Mouse (Mus musculus) naive thymus-derived CD4-positive, alpha-beta T cell, adult 2 months (primary cell): ENCODE data around the gene Mpzl1.
A peak's percentile ranks its signal among the peaks of the same experiment; 100 is the strongest.

Experiments
- DNase-seq: peaks from one replicate; pipeline ENCODE4 v3.0.0-alpha.2; 2011; ENCODE audit warnings: low read depth

Gene Mpzl1

DNA sequence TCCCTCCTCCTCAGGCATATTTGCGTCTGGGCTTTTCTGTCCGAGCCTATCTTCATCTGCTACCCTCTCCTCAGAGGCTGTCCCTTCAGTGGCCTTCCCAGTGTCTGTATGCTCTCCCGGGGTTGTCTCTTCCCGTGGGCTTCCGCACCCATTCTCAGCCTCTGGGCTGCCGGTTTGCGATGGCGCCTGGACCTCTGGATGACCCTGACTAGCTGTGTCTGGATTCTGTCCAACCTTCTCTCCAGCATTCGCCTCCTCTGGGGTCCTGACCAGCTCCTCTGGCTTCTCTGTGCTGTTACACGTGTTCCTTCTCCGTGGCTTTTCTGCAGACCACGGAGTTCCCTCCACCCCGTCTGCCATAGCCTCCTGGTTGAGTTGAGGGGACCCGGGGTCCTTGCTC is 21.1 kb upstream of the Mpzl1 start:
- no peak for DNase-seq

GRCm38 (mm10) chr1:165655022-165655421 is 20.7 kb upstream of the Mpzl1 start:
- DNase-seq, result peak; percentile 45

DNA sequence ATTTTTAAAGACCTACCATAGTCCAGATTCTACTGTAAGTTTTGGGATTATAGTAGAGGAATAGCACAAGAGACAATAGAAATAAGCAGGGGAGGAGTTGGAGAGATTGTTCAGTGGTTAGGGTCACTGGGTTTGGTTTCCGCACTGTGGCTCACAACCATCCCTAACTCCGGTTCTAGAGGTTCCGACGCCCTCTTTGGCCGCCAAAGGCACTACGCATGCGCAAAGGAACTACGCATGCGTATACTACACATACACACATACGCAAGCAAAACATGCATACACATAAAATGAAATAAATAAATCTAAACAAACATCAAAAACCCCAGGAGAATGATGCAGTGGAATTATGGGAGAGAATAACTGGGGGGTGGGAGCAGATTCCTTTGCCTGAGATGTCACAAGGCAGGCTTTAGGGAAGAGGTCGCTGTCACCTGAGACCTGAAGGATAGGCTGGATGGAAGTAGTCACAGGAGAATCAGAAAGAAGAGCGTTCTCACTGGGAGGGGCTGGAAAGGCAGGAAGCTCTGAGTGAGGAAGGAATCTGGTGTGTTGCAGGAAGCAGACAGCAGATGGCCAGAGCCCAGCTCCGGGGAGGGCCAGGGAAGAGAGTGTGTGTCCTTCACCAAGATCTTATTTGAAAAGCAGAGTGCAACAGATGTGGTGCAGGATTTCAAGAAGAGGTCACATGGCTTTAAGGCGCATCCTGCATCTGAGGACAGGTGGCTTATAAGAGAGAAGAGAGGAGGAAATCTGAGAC is 19.0 kb upstream of the Mpzl1 start:
- DNase-seq, result no peak

DNA sequence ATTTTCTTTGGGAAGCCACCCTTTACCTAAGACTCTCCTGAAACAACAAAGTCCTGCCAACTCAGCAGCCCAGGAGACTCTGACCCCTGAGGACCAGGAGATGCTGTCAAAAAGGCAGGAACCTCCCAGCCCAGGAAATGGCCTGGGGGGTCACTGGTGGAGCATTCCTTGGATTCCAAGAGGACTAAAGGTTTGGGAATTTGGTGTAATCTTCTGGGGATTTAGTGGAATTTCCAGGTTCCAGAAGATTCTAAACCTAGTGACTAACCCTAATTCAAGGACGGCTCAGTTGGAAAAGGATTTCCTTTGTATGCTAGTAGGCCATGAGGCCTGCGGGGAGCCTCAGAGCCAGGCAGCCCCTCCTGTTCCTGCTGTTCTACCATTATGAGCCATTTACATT is 18.2 kb upstream of the Mpzl1 start:
- no peak for DNase-seq

DNA sequence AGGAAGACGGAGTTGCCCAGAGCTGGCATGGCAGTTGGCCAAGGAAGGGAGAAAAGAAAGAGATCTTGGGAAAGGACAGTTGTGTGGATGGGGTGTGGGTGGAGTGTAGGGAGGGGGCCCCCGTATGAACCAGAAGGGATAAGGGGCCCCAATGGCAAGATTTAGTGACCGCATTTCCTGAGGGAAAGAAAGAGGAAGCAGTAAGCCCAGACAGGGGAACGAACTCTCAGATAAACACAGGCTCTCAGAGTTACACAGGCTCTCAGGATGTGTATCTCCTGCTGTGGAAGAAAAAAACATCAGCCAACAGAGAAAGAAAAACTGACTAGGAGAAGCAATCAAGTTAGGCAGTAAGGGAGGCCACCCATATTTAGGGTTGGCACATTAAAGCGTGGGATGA is 16.8 kb upstream of the Mpzl1 start:
- DNase-seq, result no peak

DNA sequence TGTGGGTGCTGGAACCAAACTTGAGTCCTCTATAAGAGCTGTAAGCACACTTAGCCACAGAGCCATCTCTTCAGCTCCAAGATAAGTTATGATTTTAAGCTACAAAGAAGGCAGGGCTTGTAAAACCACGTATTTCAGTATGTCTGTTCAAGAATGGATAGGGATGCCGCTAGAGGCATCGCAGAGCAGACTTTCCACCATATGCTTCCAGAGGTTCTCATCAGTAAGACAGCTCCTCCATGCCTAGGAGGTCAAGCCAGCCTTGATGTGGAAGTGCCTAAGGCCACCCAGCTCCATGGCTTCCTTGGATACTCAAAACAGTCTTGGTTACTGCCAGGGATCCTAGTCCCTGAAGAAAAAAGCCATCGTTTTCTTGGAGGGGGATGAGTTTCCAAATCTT is 10.8 kb upstream of the Mpzl1 start:
- no peak for DNase-seq

DNA sequence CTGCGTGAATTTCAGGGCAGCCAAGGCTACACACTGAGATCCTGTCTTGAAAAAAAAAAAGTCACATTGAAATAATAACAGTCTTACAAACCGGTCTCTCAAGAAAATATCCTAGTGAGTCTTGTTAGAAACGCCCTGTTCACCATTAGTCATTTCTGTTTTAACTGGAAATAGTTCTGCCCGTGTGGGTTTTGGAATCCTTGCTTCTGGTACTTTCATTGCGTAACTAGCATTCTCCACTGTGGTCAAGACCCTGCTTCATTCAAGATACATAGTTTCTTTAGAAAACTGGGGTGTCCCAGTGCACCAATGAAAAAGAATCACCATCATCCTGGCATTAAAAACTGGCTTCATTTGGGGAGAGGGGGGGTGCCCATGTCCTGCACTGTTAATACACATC is 9.4 kb upstream of the Mpzl1 start:
- peak; percentile 34 for DNase-seq

GRCm38 (mm10) chr1:165642780-165643311 is 8.5 kb upstream of the Mpzl1 start:
- peak; percentile 49 for DNase-seq

DNA sequence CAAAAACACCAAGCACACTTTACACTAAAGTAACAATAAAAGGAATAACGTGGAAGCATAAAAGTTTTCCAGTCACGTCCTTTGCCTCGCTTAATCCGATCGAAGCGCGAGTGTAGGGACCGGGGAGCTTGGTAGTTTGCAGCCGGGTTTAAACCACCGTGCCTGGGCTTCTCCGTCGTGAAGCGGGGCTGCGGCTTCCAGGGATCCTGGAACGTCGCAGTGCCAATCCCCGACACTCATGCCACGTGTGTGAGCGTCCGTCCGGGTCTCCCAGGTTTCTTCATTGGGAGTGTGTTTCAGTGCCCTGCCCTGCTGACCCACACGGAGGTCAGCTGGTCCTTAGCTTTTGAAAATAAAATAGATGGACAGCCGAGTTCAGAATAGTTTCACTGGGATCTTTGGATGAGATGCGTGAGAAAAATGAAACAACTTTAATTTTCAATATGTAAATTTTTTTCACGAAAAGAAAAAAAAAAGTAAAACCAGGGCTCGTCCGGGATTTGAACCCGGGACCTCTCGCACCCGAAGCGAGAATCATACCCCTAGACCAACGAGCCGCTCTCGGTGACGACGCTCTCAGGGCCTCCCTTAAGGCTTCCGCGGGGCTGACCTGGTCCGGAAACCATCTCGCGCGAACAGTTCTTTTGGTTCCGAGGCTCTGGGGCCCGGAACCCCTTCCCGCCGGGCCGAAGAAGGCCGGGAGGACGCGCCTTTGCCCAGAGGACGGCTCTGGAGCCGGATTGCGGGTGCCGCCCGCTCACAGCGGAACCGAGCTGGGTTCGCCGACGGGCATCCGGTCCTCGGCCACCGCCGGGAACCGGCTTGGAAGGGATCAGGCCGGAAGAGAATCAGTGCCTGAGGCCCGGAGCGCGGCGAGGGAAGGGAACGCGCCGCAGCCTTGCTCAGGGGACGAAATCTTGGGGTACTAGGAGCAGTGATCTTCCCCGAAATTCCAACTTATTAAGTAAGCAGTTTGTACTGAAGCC is 7.7 kb upstream of the Mpzl1 start:
- DNase-seq, result peak; percentile 93

DNA sequence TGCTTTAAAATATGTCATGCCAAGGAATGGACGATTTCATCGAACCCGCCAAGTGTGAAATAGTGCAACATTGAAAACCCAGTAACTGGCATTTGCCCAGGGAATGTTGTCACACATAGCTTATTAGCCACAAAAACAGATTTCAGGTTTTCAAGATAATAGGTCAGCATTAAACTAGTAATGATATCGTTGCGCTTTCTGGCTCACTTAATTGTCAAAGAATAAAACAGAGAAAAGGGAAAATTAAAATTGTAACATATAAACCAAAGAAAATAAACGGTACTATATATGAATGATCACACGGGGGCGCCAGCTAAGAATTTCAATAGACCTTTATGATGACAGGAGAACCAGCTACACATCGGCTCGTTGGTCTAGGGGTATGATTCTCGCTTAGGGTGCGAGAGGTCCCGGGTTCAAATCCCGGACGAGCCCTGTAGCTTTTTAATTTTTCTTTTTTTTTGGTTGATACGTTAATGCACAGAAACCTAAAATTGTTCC is 7.0 kb upstream of the Mpzl1 start:
- DNase-seq, result peak; percentile 92

- DNase-seq, result peak; percentile 7
Measured at GRCm38 (mm10) chr1:165636289-165636688, 2.0 kb upstream of the Mpzl1 start.

DNA sequence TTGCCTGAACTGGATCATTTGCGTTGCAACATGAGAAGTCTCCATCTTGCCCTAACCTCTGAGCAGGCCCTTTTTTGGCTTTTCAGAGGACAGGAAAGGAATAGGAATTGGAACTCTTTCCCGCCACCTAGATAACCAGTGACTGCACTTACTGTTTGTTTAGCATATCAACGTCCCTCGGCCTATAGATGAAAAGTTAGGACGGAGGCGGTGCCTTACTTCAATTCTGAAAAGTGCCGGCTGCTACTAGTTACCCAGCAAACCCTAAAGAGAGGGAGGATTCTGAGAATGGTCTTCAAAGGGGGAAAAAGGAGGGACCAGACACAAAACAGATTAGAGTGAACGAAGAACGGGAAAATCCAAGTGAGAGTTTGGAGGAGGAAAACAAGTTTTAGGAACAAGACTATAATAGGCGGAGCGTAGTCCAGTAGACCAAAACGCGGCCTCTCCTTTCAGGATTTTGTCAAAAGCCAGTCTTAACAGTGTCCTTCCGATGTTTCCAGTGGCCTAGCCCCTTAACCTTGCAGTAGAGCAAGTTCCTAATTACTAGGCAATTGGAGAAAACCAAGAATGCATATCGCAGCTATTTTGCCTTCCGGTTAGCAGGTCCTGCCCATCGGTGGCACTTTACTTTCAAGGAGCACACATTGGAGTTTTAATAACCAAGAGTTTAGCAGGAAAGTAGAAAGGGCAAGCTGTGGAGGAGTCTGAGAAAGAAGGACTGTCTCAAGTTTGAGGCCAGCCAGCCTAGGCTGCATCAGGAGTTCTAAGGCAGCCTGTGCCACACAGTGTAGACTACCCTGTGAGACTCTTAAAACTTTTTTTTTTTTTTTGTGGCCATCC is 938 bp upstream of the Mpzl1 start:
- no peak for DNase-seq

DNA sequence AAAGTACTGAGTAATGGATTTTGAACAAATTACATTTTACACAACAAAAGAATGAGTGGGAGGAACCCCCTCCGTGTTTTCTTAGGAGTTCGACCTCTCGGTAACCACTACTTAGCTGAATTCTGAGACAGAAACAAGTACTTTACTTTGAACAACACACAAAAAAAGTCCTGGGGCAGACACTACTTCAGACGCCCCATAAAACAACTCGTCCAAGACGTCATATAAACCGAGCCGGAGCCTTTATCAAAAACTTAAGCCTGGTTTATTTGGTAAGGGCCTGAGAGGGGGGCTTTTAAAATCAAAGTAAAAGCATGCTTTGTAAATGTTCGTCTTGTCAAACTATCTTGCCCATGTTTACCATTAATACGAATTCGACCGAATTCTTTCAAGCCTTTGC is 993 bp downstream of the Mpzl1 start:
- DNase-seq, result no peak

DNA sequence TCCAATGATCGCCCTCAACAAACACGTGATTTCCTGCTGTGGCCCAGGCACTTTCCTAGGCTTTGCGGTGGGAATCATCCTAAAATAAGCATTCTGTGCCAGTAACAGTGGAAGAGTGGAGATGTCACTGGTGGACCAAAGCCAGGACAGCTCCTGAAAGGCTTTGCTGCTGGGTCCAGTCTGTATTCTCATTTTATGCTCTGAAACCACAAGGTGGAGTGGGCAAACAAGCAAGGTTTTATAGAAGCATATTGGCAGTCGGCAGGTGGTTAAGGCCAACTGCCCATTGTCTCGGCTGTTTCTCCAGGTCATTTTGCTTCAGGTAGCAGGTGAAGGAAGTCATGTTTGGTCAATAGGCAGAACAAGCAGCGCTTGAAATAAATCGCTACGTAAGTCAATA is 3.2 kb downstream of the Mpzl1 start:
- DNase-seq, result no peak

- DNase-seq, result no peak
Measured at GRCm38 (mm10) chr1:165629975-165630374, 4.4 kb downstream of the Mpzl1 start.

DNA sequence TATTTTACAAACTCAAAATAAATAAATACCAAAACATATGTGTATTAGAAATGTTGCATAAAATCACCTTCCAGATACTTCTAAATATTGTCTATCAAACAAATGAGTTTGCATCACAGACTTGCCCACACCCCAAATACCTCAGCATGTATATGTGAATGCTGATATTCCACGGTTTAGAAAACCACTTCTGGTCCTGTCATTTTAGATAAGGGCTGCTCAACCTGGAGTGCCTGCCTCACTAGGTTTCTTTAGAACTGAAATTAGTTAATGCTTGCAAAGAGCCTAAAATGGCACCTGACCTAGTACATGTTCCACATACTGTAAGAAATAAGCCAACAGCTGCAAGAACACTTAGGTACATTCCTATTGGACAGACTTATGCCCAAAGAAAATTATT is 5.7 kb downstream of the Mpzl1 start:
- DNase-seq, result no peak

DNA sequence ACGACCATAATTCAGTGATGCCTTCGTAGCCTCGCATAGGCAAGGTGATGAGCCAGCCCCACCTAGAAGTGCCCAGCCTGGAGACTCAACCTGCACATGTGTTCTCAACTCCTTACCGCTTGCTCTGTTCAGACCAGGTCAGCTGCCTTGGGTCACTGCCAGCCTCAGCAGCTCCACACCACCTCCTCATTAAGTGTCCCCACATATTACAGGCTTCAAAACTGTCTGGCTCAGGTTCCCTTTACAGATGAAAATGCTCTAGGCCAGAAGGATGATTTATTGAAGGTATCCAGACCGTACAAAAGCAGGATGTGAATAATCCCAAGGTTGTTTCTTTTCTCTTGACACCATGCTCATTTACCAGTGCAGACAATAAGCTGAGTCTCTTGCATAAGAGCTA is 8.4 kb downstream of the Mpzl1 start:
- no peak for DNase-seq

DNA sequence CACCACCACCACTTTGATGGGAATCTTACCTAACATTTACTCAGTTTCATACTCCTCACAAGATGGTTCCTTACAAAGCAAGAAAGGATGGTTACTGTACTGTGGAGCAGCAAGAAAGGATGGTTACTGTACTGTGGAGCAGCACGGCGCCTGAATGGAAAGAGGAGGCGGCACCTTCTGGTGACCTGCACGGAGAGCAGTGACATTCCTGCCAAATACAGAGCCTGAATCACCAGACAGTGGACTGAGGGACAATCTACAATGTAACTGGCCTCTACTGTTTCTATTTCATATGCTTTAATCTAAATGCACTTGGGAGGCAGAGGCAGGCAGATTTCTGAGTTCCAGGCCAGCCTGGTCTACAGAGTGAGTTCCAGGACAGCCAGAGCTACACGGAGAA is 9.3 kb downstream of the Mpzl1 start:
- no peak for DNase-seq

GRCm38 (mm10) chr1:165618201-165618624 is 16.1 kb downstream of the Mpzl1 start:
- DNase-seq, result no peak

- no peak for DNase-seq
Measured at GRCm38 (mm10) chr1:165617166-165617891, 17.0 kb downstream of the Mpzl1 start.

DNA sequence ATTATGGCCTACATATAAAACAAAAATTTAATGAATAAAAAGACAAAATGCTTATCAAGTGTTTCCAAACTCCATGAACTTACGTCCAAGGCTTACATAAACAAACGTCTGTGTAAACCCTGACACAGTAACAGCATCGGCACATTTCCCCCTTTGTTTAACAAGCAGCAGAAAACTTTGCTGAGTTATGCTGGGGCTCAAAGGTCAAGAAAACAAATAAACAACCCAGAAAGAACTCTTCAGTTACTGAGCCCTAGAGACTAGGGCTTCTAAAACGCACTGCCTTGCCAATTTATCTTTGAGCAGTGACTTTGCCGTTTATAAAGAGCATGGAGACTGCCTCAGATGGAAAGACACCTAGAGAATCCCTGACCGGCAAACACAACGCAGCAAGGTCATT is 17.7 kb downstream of the Mpzl1 start:
- no peak for DNase-seq
